Mouse (Mus musculus) kidney, postnatal 0 days (tissue): ENCODE measurements at regions not wholly inside any gene's neighbourhood (a gene's known extent, or its start where the extent isn't known, plus 50 kb on each side); places are given as distances from the start of the nearest gene placed in this dataset.

Experiments
- ATAC-seq: fragments of 200-750 bp; cut with Nextera tagmentation; replicated peaks from 2 replicates; pipeline ENCODE4 v1.8.0; 2017; ENCODE audit warnings: low read depth, moderate number of reproducible peaks, moderate TSS enrichment, moderate library complexity; ENCODE audit not compliant: low FRiP score
- DNase-seq: peaks from one replicate; pipeline ENCODE4 v3.0.0-alpha.2; 2016; ENCODE audit warnings: low spot score
- H3K27ac ChIP-seq: fragments of 300-500 bp; sonication (generic); 2 replicates; pipeline ENCODE4 v1.5.1; 2014; ENCODE audit warnings: mild to moderate bottlenecking
- H3K27me3 ChIP-seq: fragments of 300-500 bp; sonication (generic); 2 replicates; pipeline ENCODE4 v1.6.1; 2014; ENCODE audit warnings: low read length, mixed read lengths; ENCODE audit not compliant: insufficient read depth
- H3K36me3 ChIP-seq: fragments of 300-500 bp; sonication (generic); 2 replicates; pipeline ENCODE4 v1.6.1; 2014; ENCODE audit warnings: low read length, mixed read lengths; ENCODE audit not compliant: insufficient read depth
- H3K4me1 ChIP-seq: fragments of 300-500 bp; sonication (generic); replicated peaks from 2 replicates; pipeline ENCODE4 v1.6.1; 2014; ENCODE audit warnings: antibody characterized with exemption, low read length, mixed read lengths; ENCODE audit not compliant: insufficient read depth
- H3K4me2 ChIP-seq: fragments of 300-500 bp; sonication (generic); 2 replicates; pipeline ENCODE4 v1.6.1; 2014; ENCODE audit warnings: mild to moderate bottlenecking, low read length, moderate library complexity, mixed read lengths
- H3K4me3 ChIP-seq: fragments of 300-500 bp; sonication (generic); replicated peaks from 2 replicates; pipeline ENCODE4 v1.5.1; 2014; ENCODE audit warnings: low read depth, low read length
- H3K9ac ChIP-seq: fragments of 300-500 bp; sonication (generic); 2 replicates; pipeline ENCODE4 v1.6.1; 2014; ENCODE audit warnings: low read depth, low read length
- H3K9me3 ChIP-seq: fragments of 300-500 bp; sonication (generic); replicated peaks from 2 replicates; pipeline ENCODE4 v1.6.1; 2016; ENCODE audit warnings: low read length, inconsistent platforms, mixed read lengths
- CTCF ChIP-seq: IDR thresholded peaks from 2 replicates; pipeline ENCODE4 v1.5.1; 2016; ENCODE audit warnings: antibody characterized with exemption, low read depth, mild to moderate bottlenecking, moderate library complexity
- WGBS: fragments of 180-500 bp; shearing (Covaris S2); extraction: QIAGEN DNeasy Blood & Tissue Kit; methylation state at CpG from one replicate; pipeline ENCODE4 v1.1.7; 2014; 5-methylcytosine and 5-hydroxymethylcytosine counted together

GRCm38 (mm10) chr2:178664977-178665376 is 234.6 kb downstream of the Cdh26 start:
- Histone ChIP-seq H3K4me2 (no peak overlapping the region), H3K9ac (no peak overlapping the region), H3K4me1 (no peaks in the 10 kb centered on the region), H3K27me3 (no peaks in the 10 kb centered on the region), H3K4me3 (no peak overlapping the region), H3K9me3 (no peaks in the 10 kb centered on the region), H3K36me3 (no peaks in the 10 kb centered on the region), H3K27ac (no peak overlapping the region)
- WGBS = 14% methylated on average over 4 of the region's 4 CpGs
- no peak; the same call in 1 of the 2 replicates for ATAC-seq
- DNase-seq = peak; percentile 88
- peak; percentile 89 for TF ChIP-seq CTCF

- peak; percentile 74 for TF ChIP-seq CTCF
- no peaks in the 10 kb centered on the region; the same call in 1 of the 2 replicates for H3K4me1 ChIP-seq
- H3K9me3 ChIP-seq = no peaks in the 10 kb centered on the region
- 16% methylated on average over 2 of the region's 2 CpGs for WGBS
- ATAC-seq (no peak), DNase-seq (peak; percentile 38)
- H3K9ac ChIP-seq = no peak overlapping the region
- H3K36me3 ChIP-seq = no peaks in the 10 kb centered on the region
- H3K27me3 ChIP-seq = no peaks in the 10 kb centered on the region
- no peak overlapping the region for H3K4me2 ChIP-seq
- no peak overlapping the region for H3K4me3 ChIP-seq
- H3K27ac ChIP-seq = no peak overlapping the region
Observed at GRCm38 (mm10) chr2:178668451-178668850, 238.1 kb downstream of the Cdh26 start.

- no peaks in the 10 kb centered on the region; the same call in 1 of the 2 replicates for H3K4me1 ChIP-seq
- no peak for DNase-seq
- no peaks in the 10 kb centered on the region for H3K9me3 ChIP-seq
- H3K27me3 ChIP-seq = no peaks in the 10 kb centered on the region
- H3K4me3 ChIP-seq = no peak overlapping the region
- H3K27ac ChIP-seq = no peak overlapping the region
- WGBS = 52% methylated on average over 11 of the region's 11 CpGs
- TF ChIP-seq CTCF = no peak
- no peak for ATAC-seq
- no peaks in the 10 kb centered on the region for H3K36me3 ChIP-seq
- no peak overlapping the region for H3K4me2 ChIP-seq
- no peak overlapping the region for H3K9ac ChIP-seq
Observed at GRCm38 (mm10) chr2:178670952-178671351, 240.6 kb downstream of the Cdh26 start.

- no peak overlapping the region for H3K9ac ChIP-seq
- H3K4me1 ChIP-seq = no peaks in the 10 kb centered on the region; the same call in 1 of the 2 replicates
- H3K27me3 ChIP-seq = no peaks in the 10 kb centered on the region
- H3K4me2 ChIP-seq = no peak overlapping the region
- TF ChIP-seq CTCF = no peak
- WGBS = 68% methylated on average over 4 of the region's 4 CpGs
- no peaks in the 10 kb centered on the region for H3K9me3 ChIP-seq
- no peaks in the 10 kb centered on the region for H3K36me3 ChIP-seq
- H3K27ac ChIP-seq = no peak overlapping the region
- ATAC-seq (no peak), DNase-seq (no peak)
- H3K4me3 ChIP-seq = no peak overlapping the region
Observed at GRCm38 (mm10) chr2:178673621-178674020, 243.3 kb downstream of the Cdh26 start.

- no peak for TF ChIP-seq CTCF
- ATAC-seq (no peak), DNase-seq (no peak)
- Histone ChIP-seq H3K4me1 (no peaks in the 10 kb centered on the region; the same call in 1 of the 2 replicates), H3K36me3 (no peaks in the 10 kb centered on the region), H3K4me2 (no peak overlapping the region), H3K27ac (no peak overlapping the region), H3K9ac (no peak overlapping the region), H3K4me3 (no peak overlapping the region), H3K27me3 (no peaks in the 10 kb centered on the region), H3K9me3 (no peaks in the 10 kb centered on the region)
- WGBS = 78% methylated on average over 4 of the region's 4 CpGs
Observed at GRCm38 (mm10) chr2:178674621-178675020, 244.3 kb downstream of the Cdh26 start.

- WGBS = 86% methylated on average over 10 of the region's 10 CpGs
- no peak for DNase-seq
- Histone ChIP-seq H3K27ac (no peak overlapping the region), H3K9ac (no peak overlapping the region), H3K27me3 (no peaks in the 10 kb centered on the region), H3K9me3 (no peaks in the 10 kb centered on the region), H3K4me2 (no peak overlapping the region), H3K4me1 (no peaks in the 10 kb centered on the region), H3K4me3 (no peak overlapping the region), H3K36me3 (no peaks in the 10 kb centered on the region)
- no peak for ATAC-seq
- no peak for TF ChIP-seq CTCF
Observed at GRCm38 (mm10) chr2:178676970-178677369, 246.6 kb downstream of the Cdh26 start.

GRCm38 (mm10) chr2:178680368-178680767 is 250.0 kb downstream of the Cdh26 start:
- DNase-seq = no peak
- Histone ChIP-seq H3K27me3 (no peaks in the 10 kb centered on the region), H3K27ac (no peak overlapping the region), H3K36me3 (no peaks in the 10 kb centered on the region), H3K9ac (no peak overlapping the region), H3K9me3 (no peaks in the 10 kb centered on the region), H3K4me2 (no peak overlapping the region), H3K4me3 (no peak overlapping the region), H3K4me1 (no peaks in the 10 kb centered on the region)
- WGBS = 42% methylated on average over 3 of the region's 3 CpGs
- no peak for TF ChIP-seq CTCF
- no peak for ATAC-seq
